In the genomic region with DNA sequence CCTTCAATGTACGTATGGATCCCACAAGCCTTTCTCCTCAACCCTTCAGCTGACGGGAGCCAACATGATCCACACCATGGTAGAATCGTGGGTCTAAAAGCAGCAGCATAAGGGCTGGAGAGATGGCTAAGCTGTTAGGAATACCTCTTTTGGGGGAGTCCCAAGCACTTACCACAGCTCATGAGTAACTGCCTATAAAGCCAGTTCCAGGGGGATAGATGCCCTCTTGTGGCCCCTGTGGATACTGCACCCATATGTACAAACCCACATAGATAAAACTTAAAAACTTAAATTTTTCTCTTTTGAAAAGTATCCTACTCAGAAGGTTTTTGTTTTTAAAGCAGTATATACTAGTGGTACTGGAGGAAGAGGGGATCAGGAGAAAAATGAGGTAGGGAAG, we compare ENCODE assay signal across 8 mouse cellular contexts.
DNase-seq lines count a peak whose midpoint lies in the region; ATAC-seq and TF ChIP-seq lines count a peak whose summit lies in the region.

No protein-coding gene starts in this region.

- WGBS in intestine, postnatal 0 days, result 67% methylated on average over 3 of the region's 3 CpGs
- 63% methylated on average over 3 of the region's 3 CpGs for WGBS in intestine, embryonic 16.5 days

- peak; percentile 88 for TF ChIP-seq CTCF in intestine, postnatal 0 days (IDR thresholded peaks at IDR 0.05; ENCODE audit: low read depth)

- no peaks in the 10 kb centered on the region for H3K27me3 ChIP-seq in intestine, postnatal 0 days (replicated peaks; ENCODE audit: control insufficient read depth, insufficient read depth, low read length)
- no peaks in the 10 kb centered on the region for H3K27me3 ChIP-seq in intestine, embryonic 16.5 days (replicated peaks; ENCODE audit: control insufficient read depth, insufficient read depth, low read length)

- no peak for ATAC-seq in intestine, postnatal 0 days
- no peak for ATAC-seq in intestine, embryonic 16.5 days
- 0 out of 2 replicates have a peak, but pooled peaks have one; percentile 35 for ATAC-seq in monocyte, adult 5-6 weeks (replicated peaks; ENCODE audit: insufficient number of reproducible peaks, low FRiP score, low TSS enrichment, poor library complexity, severe bottlenecking)

- H3K9me3 ChIP-seq in intestine, postnatal 0 days (ENCODE audit: control insufficient read depth), result no peaks in the 10 kb centered on the region
- no peaks in the 10 kb centered on the region for H3K9me3 ChIP-seq in intestine, embryonic 16.5 days (ENCODE audit: control insufficient read depth, low read length)

- no peaks in the 10 kb centered on the region for H3K36me3 ChIP-seq in intestine, postnatal 0 days (ENCODE audit: control insufficient read depth, insufficient read depth)
- H3K36me3 ChIP-seq in intestine, embryonic 16.5 days (ENCODE audit: control insufficient read depth, insufficient read depth, low read length), result no peaks in the 10 kb centered on the region

- H3K4me3 ChIP-seq in intestine, postnatal 0 days (ENCODE audit: low read depth, low read length), result no peak overlapping the region
- no peak overlapping the region for H3K4me3 ChIP-seq in intestine, embryonic 16.5 days (ENCODE audit: low read length)

- H3K27ac ChIP-seq in intestine, postnatal 0 days (ENCODE audit: low read depth, low read length), result no peak overlapping the region
- no peak overlapping the region for H3K27ac ChIP-seq in intestine, embryonic 16.5 days (ENCODE audit: low read length)

- H3K4me1 ChIP-seq in intestine, postnatal 0 days (replicated peaks; ENCODE audit: control insufficient read depth, insufficient read depth, low read length), result no peaks in the 10 kb centered on the region
- no peaks in the 10 kb centered on the region for H3K4me1 ChIP-seq in intestine, embryonic 16.5 days (ENCODE audit: control insufficient read depth, insufficient read depth, low read length)

- DNase-seq in CD4-positive helper T cell, adult 2 months (ENCODE audit: low read depth, low spot score), result peak; percentile 45
- DNase-seq in ZHBTc4 (ENCODE audit: low read depth, low spot score), result peak; percentile 64
- peak; percentile 58 for DNase-seq in embryo, embryonic 9.5 days (ENCODE audit: extremely low spot score)
- DNase-seq in kidney, postnatal 36 days, result peak; percentile 58 to 74
- peak; percentile 73 for DNase-seq in thymus, postnatal 4 days

- no peak overlapping the region for H3K4me2 ChIP-seq in intestine, postnatal 0 days (replicated peaks; ENCODE audit: low read depth)
- H3K4me2 ChIP-seq in intestine, embryonic 16.5 days (ENCODE audit: low read depth, low read length), result no peak overlapping the region

- no peak overlapping the region for H3K9ac ChIP-seq in intestine, postnatal 0 days (ENCODE audit: low read depth, low read length)
- no peak overlapping the region for H3K9ac ChIP-seq in intestine, embryonic 16.5 days (ENCODE audit: low read depth, low read length)
